Mouse (Mus musculus) C2C12 (cell line): ENCODE data around the gene Sema4d.

Source experiments
- CEBPB ChIP-seq: IDR thresholded peaks from one replicate; pipeline ENCODE4 v1.6.1; 2011; ENCODE audit warnings: low read depth, mild to moderate bottlenecking, control low read depth, moderate library complexity
- CTCF ChIP-seq: IDR thresholded peaks from one replicate; pipeline ENCODE4 v1.5.1; 2011; ENCODE audit not compliant: control insufficient read depth, insufficient read depth, insufficient read length
- FOSL1 ChIP-seq: IDR thresholded peaks from one replicate; pipeline ENCODE4 v1.8.0; 2011; ENCODE audit warnings: mild to moderate bottlenecking, low read length; ENCODE audit not compliant: poor library complexity, insufficient read depth, severe bottlenecking

DNA sequence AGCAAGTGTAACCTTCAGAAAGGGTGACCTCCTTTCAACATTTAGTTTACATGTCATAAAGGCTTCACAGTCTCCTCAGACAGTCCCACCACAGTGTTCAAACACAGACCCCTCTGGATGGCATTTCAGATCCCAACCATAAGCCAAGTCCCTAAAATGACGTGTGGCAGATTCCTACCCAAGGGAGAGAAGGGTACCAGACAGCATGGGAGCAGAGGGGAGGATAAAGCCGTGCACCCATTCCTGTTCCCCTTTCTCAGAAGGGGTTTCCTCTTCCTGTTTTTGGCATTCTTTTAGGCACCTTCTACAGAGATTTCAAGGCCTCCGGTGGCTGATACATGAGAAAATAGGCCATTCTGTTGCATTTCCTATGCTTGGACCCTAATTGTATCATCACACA is 135.5 kb downstream of the Sema4d start:
- TF ChIP-seq CTCF (no peak), CEBPB (no peak), FOSL1 (no peak)
